Mouse (Mus musculus) retina, postnatal 7 days (tissue): ENCODE measurements around the gene Ppil1.
A peak's percentile ranks its signal among the peaks of the same experiment; 100 is the strongest.

Experiments used
- DNase-seq: peaks from one replicate; pipeline ENCODE4 v3.0.0-alpha.2; 2012; ENCODE audit warnings: low read depth, low spot score

Ppil1 gene

GRCm38 (mm10) chr17:29263840-29264633 is at the start of gene Ppil1:
TSS of gene Ppil1 (minus strand) at chr17:29264186.
- DNase-seq: peak; percentile 65

- DNase-seq: no peak
Measured at GRCm38 (mm10) chr17:29313300-29313699, 49.3 kb upstream of the Ppil1 start.

- no peak for DNase-seq
Measured at GRCm38 (mm10) chr17:29312082-29312481, 48.1 kb upstream of the Ppil1 start.

- no peak for DNase-seq
Measured at GRCm38 (mm10) chr17:29311602-29312001, 47.6 kb upstream of the Ppil1 start.

- no peak for DNase-seq
Measured at GRCm38 (mm10) chr17:29310056-29310623, 46.2 kb upstream of the Ppil1 start.

- DNase-seq: no peak
Measured at GRCm38 (mm10) chr17:29305871-29306270, 41.9 kb upstream of the Ppil1 start.

GRCm38 (mm10) chr17:29305058-29305806 is 41.2 kb upstream of the Ppil1 start:
- DNase-seq: no peak

GRCm38 (mm10) chr17:29304376-29305057 is 40.5 kb upstream of the Ppil1 start:
- no peak for DNase-seq

GRCm38 (mm10) chr17:29303856-29304255 is 39.9 kb upstream of the Ppil1 start:
- DNase-seq: no peak

GRCm38 (mm10) chr17:29303087-29303486 is 39.1 kb upstream of the Ppil1 start:
- no peak for DNase-seq

GRCm38 (mm10) chr17:29302149-29302548 is 38.2 kb upstream of the Ppil1 start:
- no peak for DNase-seq

- DNase-seq: no peak
Measured at GRCm38 (mm10) chr17:29301421-29301820, 37.4 kb upstream of the Ppil1 start.

- no peak for DNase-seq
Measured at GRCm38 (mm10) chr17:29300926-29301325, 36.9 kb upstream of the Ppil1 start.

- no peak for DNase-seq
Measured at GRCm38 (mm10) chr17:29299282-29299681, 35.3 kb upstream of the Ppil1 start.

- no peak for DNase-seq
Measured at GRCm38 (mm10) chr17:29297813-29298212, 33.8 kb upstream of the Ppil1 start.

- DNase-seq: no peak
Measured at GRCm38 (mm10) chr17:29297321-29297720, 33.3 kb upstream of the Ppil1 start.

- DNase-seq: no peak
Measured at GRCm38 (mm10) chr17:29295835-29296234, 31.8 kb upstream of the Ppil1 start.

- DNase-seq: no peak
Measured at GRCm38 (mm10) chr17:29293807-29294605, 30.0 kb upstream of the Ppil1 start.

- DNase-seq: no peak
Measured at GRCm38 (mm10) chr17:29292996-29293395, 29.0 kb upstream of the Ppil1 start.

- DNase-seq: no peak
Measured at GRCm38 (mm10) chr17:29291793-29292192, 27.8 kb upstream of the Ppil1 start.
